Mouse (Mus musculus) hindbrain, embryonic 13.5 days (tissue): ENCODE results near the gene Olfr1245. TPM values are rescaled to one million over a fixed set of nuclear protein-coding genes. Genes with fewer than 3 reads are reported as not detected.
"Not testable (repeated sequence)": the region's sequence is repeated elsewhere in the genome, so short reads cannot be mapped to it uniquely, and the experiment has no call there.

Source experiments
- ATAC-seq: fragments of 200-750 bp; cut with Nextera tagmentation; 2 replicates; pipeline ENCODE4 v1.8.0; 2017; ENCODE audit warnings: moderate TSS enrichment; ENCODE audit not compliant: low FRiP score
- H3K27ac ChIP-seq: fragments of 300-500 bp; sonication (generic); 2 replicates; pipeline ENCODE4 v1.5.1; 2015; ENCODE audit warnings: inconsistent platforms, mild to moderate bottlenecking, moderate library complexity
- H3K27me3 ChIP-seq: fragments of 300-500 bp; sonication (generic); 2 replicates; pipeline ENCODE4 v1.6.1; 2015; ENCODE audit warnings: mild to moderate bottlenecking, inconsistent platforms
- H3K36me3 ChIP-seq: fragments of 300-500 bp; sonication (generic); 2 replicates; pipeline ENCODE4 v1.6.1; 2015; ENCODE audit warnings: mild to moderate bottlenecking, inconsistent platforms
- H3K4me1 ChIP-seq: fragments of 300-500 bp; sonication (generic); replicated peaks from 2 replicates; pipeline ENCODE4 v1.6.1; 2015; ENCODE audit warnings: inconsistent platforms
- H3K4me2 ChIP-seq: fragments of 300-500 bp; sonication (generic); 2 replicates; pipeline ENCODE4 v1.6.1; 2015; ENCODE audit warnings: inconsistent platforms, mild to moderate bottlenecking, moderate library complexity
- H3K4me3 ChIP-seq: fragments of 300-500 bp; sonication (generic); 2 replicates; pipeline ENCODE4 v1.5.1; 2015; ENCODE audit warnings: mild to moderate bottlenecking, inconsistent platforms
- H3K9ac ChIP-seq: fragments of 300-500 bp; sonication (generic); 2 replicates; pipeline ENCODE4 v1.6.1; 2015; ENCODE audit warnings: mild to moderate bottlenecking, inconsistent platforms
- H3K9me3 ChIP-seq: fragments of 300-500 bp; sonication (generic); 2 replicates; pipeline ENCODE4 v1.6.1; 2016; ENCODE audit warnings: inconsistent platforms
- WGBS: fragments of 180-500 bp; shearing (Covaris S2); methylation state at CpG from one replicate; pipeline ENCODE4 v1.1.7; 2015; 5-methylcytosine and 5-hydroxymethylcytosine counted together
- polyA plus RNA-seq: library from polyadenylated mRNA; unstranded; fragments of >200 nt; fragmentation: Nextera tagmentation; extraction: Ambion mirVana; gene quantifications from 2 replicates; pipeline ENCODE4 v1.2.1, GENCODE M21; 2015

Gene Olfr1245
- polyA plus RNA-seq: not detected in 2 replicates

GRCm38 (mm10) chr2:89578347-89578746 is at the start of gene Olfr1245:
Gene Olfr1245, minus strand, starts transcription at chr2:89578447.
- Histone ChIP-seq H3K36me3 (no peaks in the 10 kb centered on the region), H3K27me3 (no peaks in the 10 kb centered on the region), H3K4me2 (no peak within 1 kb of the TSS), H3K4me1 (no peaks in the 10 kb centered on the region), H3K9ac (no peak within 1 kb of the TSS), H3K27ac (no peak within 1 kb of the TSS), H3K9me3 (no peaks in the 10 kb centered on the region), H3K4me3 (no peak within 1 kb of the TSS)
- ATAC-seq: no peak
- WGBS: 92% methylated on average over 1 of the region's 1 CpGs

- WGBS: 94% methylated on average over 1 of the region's 1 CpGs
These were observed 39.9 kb upstream of the Olfr1245 start, which contains the start of gene Olfr1248 for GRCm38 (mm10) chr2:89618145-89618544. Gene Olfr1248, minus strand, starts transcription at chr2:89618245.

GRCm38 (mm10) chr2:89614030-89614429 is 35.8 kb upstream of the Olfr1245 start, which contains the start of gene Olfr1247:
Gene Olfr1247, minus strand, starts transcription at chr2:89614130.
- Histone ChIP-seq H3K9me3 (no peaks in the 10 kb centered on the region), H3K27me3 (no peaks in the 10 kb centered on the region), H3K4me1 (no peaks in the 10 kb centered on the region), H3K4me2 (no peak within 1 kb of the TSS), H3K36me3 (no peaks in the 10 kb centered on the region), H3K4me3 (no peak within 1 kb of the TSS), H3K9ac (no peak within 1 kb of the TSS), H3K27ac (no peak within 1 kb of the TSS)
- ATAC-seq: no peak
- WGBS: 97% methylated on average over 2 of the region's 2 CpGs

More at GRCm38 (mm10) chr2:89618145-89618544, 39.9 kb upstream of the Olfr1245 start, which contains the start of gene Olfr1248:
- not testable (repeated sequence) for H3K4me3 ChIP-seq, H3K27me3 ChIP-seq, H3K4me2 ChIP-seq, H3K9me3 ChIP-seq, H3K36me3 ChIP-seq, H3K9ac ChIP-seq, ATAC-seq, H3K27ac ChIP-seq, H3K4me1 ChIP-seq

GRCm38 (mm10) chr2:89593057-89593456 is 14.8 kb upstream of the Olfr1245 start, which contains the start of gene Olfr1246:
Gene Olfr1246, minus strand, starts transcription at chr2:89593157.
- Histone ChIP-seq H3K9ac (no peak within 1 kb of the TSS), H3K36me3 (no peaks in the 10 kb centered on the region), H3K27me3 (no peaks in the 10 kb centered on the region), H3K4me3 (no peak within 1 kb of the TSS), H3K27ac (no peak within 1 kb of the TSS), H3K4me1 (no peaks in the 10 kb centered on the region), H3K4me2 (no peak within 1 kb of the TSS), H3K9me3 (no peaks in the 10 kb centered on the region)
- ATAC-seq: no peak
- 89% methylated on average over 2 of the region's 2 CpGs for WGBS

- H3K36me3 ChIP-seq, H3K4me1 ChIP-seq, H3K9me3 ChIP-seq, H3K4me2 ChIP-seq, H3K27ac ChIP-seq, H3K4me3 ChIP-seq, ATAC-seq, H3K9ac ChIP-seq, H3K27me3 ChIP-seq: not testable (repeated sequence)
- 64% methylated on average over 2 of the region's 2 CpGs for WGBS
These were observed 15.5 kb downstream of the Olfr1245 start for GRCm38 (mm10) chr2:89562706-89563105.

GRCm38 (mm10) chr2:89544516-89544915 is 33.7 kb downstream of the Olfr1245 start:
- WGBS: 59% methylated on average over 2 of the region's 2 CpGs
- no peaks in the 10 kb centered on the region for H3K27me3 ChIP-seq
- no peak overlapping the region for H3K4me2 ChIP-seq
- H3K27ac ChIP-seq: no peak overlapping the region
- no peak for ATAC-seq
- H3K4me1 ChIP-seq: no peaks in the 10 kb centered on the region
- no peaks in the 10 kb centered on the region for H3K9me3 ChIP-seq
- H3K9ac ChIP-seq: no peak overlapping the region
- no peak overlapping the region for H3K4me3 ChIP-seq
- no peaks in the 10 kb centered on the region for H3K36me3 ChIP-seq

GRCm38 (mm10) chr2:89539923-89540322 is 38.3 kb downstream of the Olfr1245 start:
- no peaks in the 10 kb centered on the region for H3K4me1 ChIP-seq
- no peak overlapping the region for H3K4me2 ChIP-seq
- H3K9me3 ChIP-seq: no peaks in the 10 kb centered on the region
- H3K27me3 ChIP-seq: no peaks in the 10 kb centered on the region
- no peaks in the 10 kb centered on the region for H3K36me3 ChIP-seq
- H3K27ac ChIP-seq: no peak overlapping the region
- H3K9ac ChIP-seq: no peak overlapping the region
- WGBS: 79% methylated on average over 1 of the region's 1 CpGs
- no peak overlapping the region for H3K4me3 ChIP-seq
- no peak for ATAC-seq

- no peaks in the 10 kb centered on the region for H3K9me3 ChIP-seq
- 100% methylated on average over 1 of the region's 1 CpGs for WGBS
These were observed 46.9 kb downstream of the Olfr1245 start, which contains the start of gene Olfr1243 for GRCm38 (mm10) chr2:89531387-89531786. Gene Olfr1243, minus strand, starts transcription at chr2:89531487.

More at GRCm38 (mm10) chr2:89531387-89531786, 46.9 kb downstream of the Olfr1245 start, which contains the start of gene Olfr1243:
- H3K4me1 ChIP-seq: no peaks in the 10 kb centered on the region
- no peaks in the 10 kb centered on the region for H3K27me3 ChIP-seq
- H3K9ac ChIP-seq: no peak within 1 kb of the TSS
- no peak within 1 kb of the TSS for H3K4me3 ChIP-seq
- H3K27ac ChIP-seq: no peak within 1 kb of the TSS
- no peak for ATAC-seq
- H3K36me3 ChIP-seq: no peaks in the 10 kb centered on the region
- no peak within 1 kb of the TSS for H3K4me2 ChIP-seq

Other genes starting within 250 kb of the Olfr1245 start
- not detected in 2 replicates for gene Olfr1232, start 248.8 kb downstream of the Olfr1245 start, polyA plus RNA-seq
- gene Olfr1233, start 236.0 kb downstream of the Olfr1245 start, polyA plus RNA-seq: not detected in 2 replicates
- gene Olfr1234, start 213.6 kb downstream of the Olfr1245 start, polyA plus RNA-seq: not detected in 2 replicates
- gene Olfr1238, start 168.8 kb downstream of the Olfr1245 start, polyA plus RNA-seq: not detected in 2 replicates
- gene Olfr1239, start 158.0 kb downstream of the Olfr1245 start, polyA plus RNA-seq: not detected in 2 replicates
- gene Olfr1240, start 135.4 kb downstream of the Olfr1245 start, polyA plus RNA-seq: not detected in 2 replicates
- gene Olfr1241, start 91.3 kb downstream of the Olfr1245 start, polyA plus RNA-seq: not detected in 2 replicates
- gene Olfr1242, start 80.1 kb downstream of the Olfr1245 start, polyA plus RNA-seq: not detected in 2 replicates
- not detected in 2 replicates for gene Olfr1243, start 47.0 kb downstream of the Olfr1245 start, polyA plus RNA-seq
- not detected in 2 replicates for gene Olfr1246, start 14.7 kb upstream of the Olfr1245 start, polyA plus RNA-seq
- gene Olfr1247, start 35.7 kb upstream of the Olfr1245 start, polyA plus RNA-seq: not detected in 2 replicates
- gene Olfr1248, start 39.8 kb upstream of the Olfr1245 start, polyA plus RNA-seq: not detected in 2 replicates
- gene Olfr1249, start 56.5 kb upstream of the Olfr1245 start, polyA plus RNA-seq: not detected in 2 replicates
- not detected in 2 replicates for gene Olfr1250, start 83.0 kb upstream of the Olfr1245 start, polyA plus RNA-seq
- not detected in 2 replicates for gene Olfr1251, start 93.5 kb upstream of the Olfr1245 start, polyA plus RNA-seq
- not detected in 2 replicates for gene Olfr1252, start 146.6 kb upstream of the Olfr1245 start, polyA plus RNA-seq
- not detected in 2 replicates for gene Olfr1253, start 178.6 kb upstream of the Olfr1245 start, polyA plus RNA-seq
- gene Olfr1254, start 215.2 kb upstream of the Olfr1245 start, polyA plus RNA-seq: not detected in 2 replicates
- gene Olfr1255, start 233.6 kb upstream of the Olfr1245 start, polyA plus RNA-seq: not detected in 2 replicates